Mouse (Mus musculus) thymus, postnatal 14 days (tissue): ENCODE measurements at regions not wholly inside any gene's neighbourhood (a gene's known extent, or its start where the extent isn't known, plus 50 kb on each side); places are given as distances from the start of the nearest gene placed in this dataset.

Experiments used
- DNase-seq: peaks from one replicate; pipeline ENCODE4 v3.0.0; 2021

- DNase-seq = no peak
Observed at GRCm38 (mm10) chr2:50377609-50378413, 81.2 kb upstream of the Mmadhc start.

- no peak for DNase-seq
Observed at GRCm38 (mm10) chr2:50373626-50374025, 77.0 kb upstream of the Mmadhc start.

- DNase-seq = no peak
Observed at GRCm38 (mm10) chr2:50373006-50373405, 76.4 kb upstream of the Mmadhc start.

GRCm38 (mm10) chr2:50368831-50369230 is 72.2 kb upstream of the Mmadhc start:
- DNase-seq = no peak

- no peak for DNase-seq
Observed at GRCm38 (mm10) chr2:50368351-50368750, 71.8 kb upstream of the Mmadhc start.

GRCm38 (mm10) chr2:50365221-50365620 is 68.6 kb upstream of the Mmadhc start:
- no peak for DNase-seq

GRCm38 (mm10) chr2:50356089-50356488 is 59.5 kb upstream of the Mmadhc start:
- no peak for DNase-seq

GRCm38 (mm10) chr2:50347486-50348265 is 51.1 kb upstream of the Mmadhc start:
- DNase-seq = no peak
